Mouse (Mus musculus) lung, postnatal 4 days (tissue): ENCODE data around the gene Mettl23.
A peak's percentile ranks its signal among the peaks of the same experiment; 100 is the strongest.

Experiments used
- DNase-seq, 2 experiments: peaks; one replicate each; pipeline ENCODE4 v3.0.0; 2021

The Mettl23 gene

DNA sequence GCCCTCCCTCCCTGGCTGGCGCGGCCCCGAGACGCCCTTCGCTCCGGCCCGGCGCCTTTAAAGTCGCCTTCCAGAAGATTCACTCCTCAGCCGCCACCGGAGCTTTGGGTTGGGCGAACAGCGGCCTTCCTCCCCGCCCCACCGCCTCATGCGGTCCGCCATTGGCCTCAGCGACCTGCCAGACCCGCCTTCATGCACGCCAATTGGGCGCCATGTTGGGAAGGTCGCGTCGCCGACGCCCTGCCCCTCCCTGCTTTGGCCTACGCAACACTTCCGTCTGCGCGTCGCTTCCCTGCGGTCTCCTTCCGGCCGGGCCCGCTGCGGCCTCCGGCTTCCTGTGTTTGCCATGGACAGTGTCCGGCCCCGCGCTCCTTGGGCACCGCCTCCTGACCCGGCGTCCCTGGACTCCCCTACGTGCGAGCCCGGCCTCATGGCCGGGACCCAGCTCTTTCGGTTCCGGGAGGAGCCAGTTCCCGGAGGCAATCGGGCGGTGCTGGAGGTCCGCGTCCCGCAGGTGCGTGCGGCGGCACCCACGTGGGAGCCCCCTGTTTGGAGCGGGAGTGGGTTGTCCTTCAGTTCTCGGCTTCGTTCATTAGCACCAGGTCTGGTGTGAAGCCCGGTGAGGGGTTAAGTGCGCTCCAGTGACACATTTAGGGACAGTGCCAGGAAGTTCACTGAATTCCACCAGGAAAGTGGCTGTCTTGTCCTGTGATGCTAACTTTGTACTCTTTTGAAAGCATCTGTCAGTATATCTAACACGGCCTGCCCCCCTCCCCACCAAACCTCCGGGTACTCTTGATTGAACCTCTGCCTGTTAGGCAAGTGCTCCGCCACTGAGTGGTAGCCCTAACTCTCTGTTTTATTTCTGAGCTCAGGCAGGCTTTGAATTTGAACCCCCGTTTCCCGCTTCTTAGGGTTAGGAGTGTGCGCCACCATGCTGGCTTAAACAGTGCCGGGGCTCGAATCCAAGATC is at the start of gene Mettl23, which contains the start of gene Jmjd6:
TSS of gene Mettl23 (plus strand) at position 18 of the 973 bp plus-strand sequence.
TSS of gene Jmjd6 (minus strand) at position 189 of the 973 bp plus-strand sequence.
- peak; percentile 98 to 100 for DNase-seq

DNA sequence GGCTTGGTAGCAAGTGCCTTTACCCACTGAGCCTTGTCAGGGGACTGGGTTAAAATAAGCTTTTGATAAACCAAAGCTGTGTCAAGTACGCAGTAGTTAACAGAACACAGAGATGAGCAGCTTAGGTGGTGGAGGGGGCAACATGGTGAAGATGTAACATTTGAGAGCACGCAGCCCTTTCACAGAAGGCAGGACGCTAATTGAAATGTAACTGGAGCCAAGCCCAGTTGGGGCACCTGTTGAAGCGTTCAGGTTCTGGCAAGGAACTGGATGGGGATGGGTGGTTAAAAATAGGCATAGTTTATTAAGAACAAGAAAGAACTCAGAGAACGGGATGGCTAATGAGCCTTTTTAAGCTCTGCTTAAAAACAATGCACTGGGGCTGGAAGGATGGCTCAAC is 43.7 kb upstream of the Mettl23 start:
- DNase-seq, result no peak

DNA sequence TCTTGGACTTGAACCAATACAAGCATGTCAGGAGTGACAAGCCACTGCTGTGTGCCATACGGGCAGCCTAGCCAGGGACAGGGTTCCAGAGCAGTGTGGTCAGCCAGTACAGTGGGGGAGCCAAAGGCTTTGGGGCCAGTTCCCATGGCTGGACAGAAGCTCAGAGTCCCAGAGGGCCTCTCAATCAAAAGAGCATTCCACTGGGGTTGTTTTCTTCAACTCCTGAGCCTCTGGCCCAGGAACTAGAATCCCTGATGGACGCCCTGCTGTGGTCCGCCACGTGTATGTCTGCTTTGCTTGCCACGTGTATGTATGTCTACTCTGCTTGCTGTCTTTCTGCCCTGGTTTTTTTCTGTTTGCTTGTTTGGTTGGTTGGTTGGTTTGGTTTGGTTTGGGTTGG is 42.0 kb upstream of the Mettl23 start:
- DNase-seq, result no peak

DNA sequence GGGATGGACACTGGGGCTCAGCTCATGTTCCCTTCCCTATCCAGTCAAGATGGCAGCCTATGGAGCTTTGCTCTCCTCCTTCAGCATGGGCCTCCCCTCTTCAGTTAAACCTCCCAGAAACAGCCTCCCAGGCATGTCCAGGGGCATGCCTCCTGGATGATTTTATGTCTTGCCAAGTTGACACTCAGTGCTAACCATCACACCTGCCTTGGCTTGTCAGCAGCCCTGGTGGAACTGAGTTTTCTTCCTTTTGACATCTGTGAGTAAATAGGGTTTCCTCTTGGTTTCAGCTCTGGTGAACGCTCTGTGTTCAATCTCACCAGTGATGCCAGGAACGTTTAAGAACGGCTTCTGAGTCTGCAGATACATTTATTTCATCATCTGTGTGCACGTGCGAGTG is 40.4 kb upstream of the Mettl23 start:
- DNase-seq, result no peak

DNA sequence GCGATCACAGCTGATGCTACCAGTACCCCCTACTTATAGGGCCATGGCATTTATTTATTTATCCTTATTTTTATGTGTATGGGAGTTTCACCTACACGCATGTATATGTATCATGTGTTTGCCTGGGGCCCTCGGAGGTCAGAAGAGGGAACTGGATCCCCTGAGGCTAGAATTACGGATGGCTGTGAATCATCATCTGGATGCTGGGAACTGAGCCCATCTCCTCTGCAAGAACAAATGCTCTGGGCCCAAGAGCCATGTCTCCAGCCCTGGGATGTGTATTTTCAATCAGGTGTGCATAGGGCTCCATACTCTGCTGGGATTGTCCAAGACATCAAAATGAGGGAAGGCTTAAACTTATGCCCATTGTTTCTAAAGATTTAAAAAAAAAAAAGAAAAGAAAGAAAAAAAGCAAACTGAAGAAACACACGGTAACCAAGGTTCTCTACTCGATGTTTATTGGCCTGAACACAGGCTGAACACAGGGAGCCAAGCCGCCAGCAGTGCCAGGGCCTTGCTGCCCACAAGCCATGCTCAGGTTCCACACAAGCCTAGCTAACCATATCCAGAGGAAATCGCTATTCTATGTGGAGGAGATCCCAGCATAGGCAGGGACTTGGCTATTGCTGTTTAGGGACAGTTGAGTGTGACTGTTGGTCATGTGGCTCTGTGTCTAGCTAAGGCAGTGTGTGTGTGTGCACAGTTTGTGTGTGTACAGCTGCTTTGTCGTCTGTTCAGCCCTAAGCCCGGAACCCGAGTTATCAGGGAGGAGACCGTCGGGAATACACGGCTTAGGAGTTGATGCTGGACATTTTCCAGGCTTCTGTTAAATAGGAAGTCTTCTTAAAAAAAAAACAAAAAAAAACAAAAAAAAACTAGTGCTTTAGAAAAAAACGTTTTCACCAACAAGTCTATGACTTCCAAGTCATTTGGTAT is 36.7 kb upstream of the Mettl23 start:
- DNase-seq, result peak in 1 of 2 experiments; percentile 33

DNA sequence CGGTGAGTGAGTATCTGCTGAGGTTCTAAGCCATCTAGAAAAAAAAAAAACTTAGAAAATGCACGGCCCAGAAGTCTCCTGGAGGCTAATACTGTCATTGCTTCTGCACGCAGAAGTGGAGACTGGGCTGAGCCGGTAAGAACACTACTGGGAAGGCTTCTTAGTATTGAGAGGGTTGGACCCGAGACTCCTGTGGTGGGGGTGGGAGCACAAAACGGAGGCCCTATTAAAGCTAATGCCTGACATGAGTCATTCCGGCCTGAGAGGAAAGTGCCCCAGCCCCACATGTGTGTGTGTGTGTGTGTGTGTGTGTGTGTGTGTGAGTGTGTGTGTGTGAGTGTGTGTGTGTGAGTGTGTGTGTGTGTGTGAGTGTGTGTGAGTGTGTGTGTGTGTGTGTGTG is 36.0 kb upstream of the Mettl23 start:
- peak in 1 of 2 experiments; percentile 26 for DNase-seq

DNA sequence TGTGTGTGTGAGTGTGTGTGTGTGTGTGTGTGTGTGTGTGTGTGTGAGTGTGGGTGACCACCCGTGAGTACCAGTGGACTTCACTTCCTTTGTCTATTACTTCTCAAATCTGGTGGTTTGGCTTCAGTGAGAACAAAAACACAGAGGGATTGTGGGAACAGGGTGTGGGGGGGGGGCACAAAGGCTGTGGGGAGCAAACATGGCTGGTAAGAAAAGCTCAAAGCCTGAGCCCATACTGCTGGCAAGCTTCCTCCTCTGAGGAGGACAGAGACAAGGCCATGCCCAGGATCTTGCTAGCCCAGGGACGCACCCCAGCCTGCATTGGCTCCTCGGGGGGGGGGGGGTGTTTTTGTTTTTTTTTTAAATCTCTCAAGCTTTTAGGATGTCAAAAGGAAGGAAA is 35.6 kb upstream of the Mettl23 start:
- DNase-seq, result no peak

DNA sequence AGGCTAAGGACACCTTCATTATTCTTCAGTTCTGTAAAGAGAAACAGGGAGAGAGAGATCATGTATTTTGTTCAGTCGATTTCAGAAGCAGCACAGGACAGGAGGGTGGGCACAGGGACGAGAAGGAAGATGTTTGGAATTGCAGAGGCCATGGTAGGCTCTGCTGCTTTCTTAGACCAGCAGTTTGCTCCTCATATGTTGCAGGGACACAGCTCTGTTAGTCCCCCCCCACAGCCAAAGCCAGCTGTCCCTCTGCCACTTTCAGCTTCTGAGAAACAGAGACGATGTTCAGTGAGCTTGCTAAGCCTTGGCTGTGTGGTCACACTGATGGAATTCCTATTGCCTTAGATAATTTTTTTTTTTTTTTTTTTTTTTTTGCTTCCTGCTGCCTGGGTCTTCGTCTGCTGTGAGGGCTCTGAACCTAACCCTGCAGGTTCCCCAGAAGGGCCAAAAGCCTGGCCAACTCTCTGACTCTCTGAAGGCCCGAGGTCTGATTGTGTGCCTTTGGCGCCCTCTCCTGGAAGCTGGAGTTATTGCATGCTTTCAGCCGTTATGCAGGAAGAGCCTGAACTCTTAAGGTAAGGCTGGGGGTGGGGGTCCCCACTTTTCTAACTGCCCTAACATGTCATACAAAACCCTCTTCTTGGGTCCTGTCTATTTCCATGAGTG is 35.0 kb upstream of the Mettl23 start:
- peak; percentile 87 to 89 for DNase-seq

DNA sequence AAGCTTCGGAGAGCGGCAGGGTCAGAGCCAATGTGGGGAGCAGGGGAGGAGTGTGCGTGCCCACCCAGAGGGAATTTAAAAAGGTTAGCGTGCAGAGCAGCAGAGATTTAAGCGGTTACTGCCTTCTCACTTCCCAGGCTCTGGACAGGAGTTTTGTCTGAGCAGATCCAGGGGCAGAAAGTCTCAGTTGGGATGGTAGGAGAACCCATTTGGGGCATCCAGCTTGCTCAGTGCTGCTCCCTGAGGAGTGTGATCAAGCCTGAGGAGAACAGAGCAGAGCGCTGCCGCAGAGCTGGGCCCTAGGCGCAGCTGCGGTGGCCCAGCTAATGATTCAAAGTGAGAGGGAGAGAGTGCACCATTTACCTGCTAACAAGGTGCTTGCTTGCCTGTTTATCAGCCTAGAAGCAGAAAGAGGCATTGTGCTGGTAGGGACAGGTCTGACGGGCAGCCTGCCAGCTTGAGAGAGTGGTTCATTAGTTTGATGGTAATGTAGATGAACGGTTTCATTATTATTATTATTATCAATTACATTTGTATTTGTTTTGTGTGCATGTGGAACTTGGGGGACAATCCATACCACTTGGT is 34.2 kb upstream of the Mettl23 start:
- no peak for DNase-seq

DNA sequence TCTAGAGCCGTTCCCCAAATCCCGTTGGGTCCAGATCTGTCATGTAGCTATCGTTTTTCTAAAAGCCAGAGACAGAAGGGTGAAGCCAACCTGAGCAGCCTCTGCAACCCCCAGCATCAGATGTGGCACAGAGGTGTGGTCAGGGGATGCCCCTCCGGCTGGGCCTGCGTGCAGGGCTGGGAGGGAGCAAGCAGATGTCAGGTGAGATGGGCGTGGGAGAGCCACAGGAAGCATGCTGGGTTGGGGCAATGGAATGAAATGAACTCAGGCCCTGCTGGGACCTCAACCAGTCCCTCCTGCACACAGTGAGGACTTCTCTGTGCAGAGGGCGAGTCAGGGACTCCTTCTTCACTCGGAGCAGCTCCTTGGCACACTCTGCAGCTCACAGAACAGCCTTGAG is 33.6 kb upstream of the Mettl23 start:
- no peak for DNase-seq

DNA sequence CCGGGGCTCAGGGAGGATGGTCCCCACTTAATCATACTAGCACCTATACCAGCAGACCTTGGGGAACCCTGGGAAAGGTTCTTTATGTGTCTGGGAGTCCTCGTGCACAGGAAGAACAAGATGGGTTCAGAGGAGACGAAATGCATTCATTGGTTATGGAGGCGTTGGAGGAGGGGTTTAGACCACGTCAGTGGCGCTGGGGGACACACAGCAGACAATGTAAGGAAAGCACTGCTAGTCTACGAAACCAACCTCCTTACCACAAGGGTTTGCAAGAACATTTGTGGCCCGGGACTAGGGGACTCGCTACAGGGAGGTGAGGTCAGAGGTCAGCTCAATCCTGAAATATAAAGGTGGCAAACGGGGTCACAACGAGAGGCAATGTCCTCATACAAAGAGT is 32.5 kb upstream of the Mettl23 start:
- DNase-seq, result no peak

DNA sequence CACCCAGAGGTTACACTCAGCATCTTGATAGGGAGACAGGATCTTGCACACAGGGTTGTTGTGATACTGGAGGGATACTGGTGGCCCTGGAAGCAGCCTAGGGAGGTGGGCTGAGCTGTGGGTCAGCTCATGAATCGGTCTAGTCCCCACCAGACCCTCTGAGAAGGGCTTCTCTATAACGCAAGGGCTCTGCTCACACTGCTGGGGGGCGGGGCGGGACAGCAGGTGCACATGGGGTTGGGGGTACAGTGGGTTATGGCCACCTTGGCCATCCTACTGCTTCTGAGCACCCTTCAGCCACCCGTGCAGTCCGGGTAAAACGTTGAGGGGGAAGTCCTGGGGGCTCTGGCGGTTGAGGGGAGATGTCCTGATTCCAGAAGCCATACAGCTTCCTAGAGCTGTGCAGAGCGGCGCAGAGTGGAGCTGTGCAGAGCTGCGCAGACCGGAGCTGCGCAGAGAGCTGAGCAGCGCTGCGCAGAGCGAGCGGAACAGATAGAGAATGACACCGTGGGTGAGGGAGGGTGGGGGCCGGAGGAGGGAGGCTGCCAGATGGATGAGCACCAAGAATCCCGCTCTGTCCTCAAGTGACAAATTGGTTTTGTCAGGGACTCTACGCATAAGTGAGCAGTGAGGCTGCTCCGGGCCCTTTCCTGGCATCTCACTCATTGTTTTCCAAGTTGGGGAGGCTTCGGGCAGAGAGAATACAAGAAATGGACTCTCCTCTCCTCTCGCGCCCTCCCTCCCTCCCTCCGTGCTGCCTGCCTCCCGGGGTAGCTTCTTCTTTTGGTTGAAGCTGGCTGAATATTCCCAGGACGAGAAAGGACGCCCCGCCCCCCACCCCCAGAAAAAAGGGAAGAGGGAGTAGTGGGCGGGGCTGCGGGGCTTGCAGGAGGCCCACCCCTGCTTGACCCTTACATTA is 31.8 kb upstream of the Mettl23 start:
- DNase-seq, result peak; percentile 78 to 88

DNA sequence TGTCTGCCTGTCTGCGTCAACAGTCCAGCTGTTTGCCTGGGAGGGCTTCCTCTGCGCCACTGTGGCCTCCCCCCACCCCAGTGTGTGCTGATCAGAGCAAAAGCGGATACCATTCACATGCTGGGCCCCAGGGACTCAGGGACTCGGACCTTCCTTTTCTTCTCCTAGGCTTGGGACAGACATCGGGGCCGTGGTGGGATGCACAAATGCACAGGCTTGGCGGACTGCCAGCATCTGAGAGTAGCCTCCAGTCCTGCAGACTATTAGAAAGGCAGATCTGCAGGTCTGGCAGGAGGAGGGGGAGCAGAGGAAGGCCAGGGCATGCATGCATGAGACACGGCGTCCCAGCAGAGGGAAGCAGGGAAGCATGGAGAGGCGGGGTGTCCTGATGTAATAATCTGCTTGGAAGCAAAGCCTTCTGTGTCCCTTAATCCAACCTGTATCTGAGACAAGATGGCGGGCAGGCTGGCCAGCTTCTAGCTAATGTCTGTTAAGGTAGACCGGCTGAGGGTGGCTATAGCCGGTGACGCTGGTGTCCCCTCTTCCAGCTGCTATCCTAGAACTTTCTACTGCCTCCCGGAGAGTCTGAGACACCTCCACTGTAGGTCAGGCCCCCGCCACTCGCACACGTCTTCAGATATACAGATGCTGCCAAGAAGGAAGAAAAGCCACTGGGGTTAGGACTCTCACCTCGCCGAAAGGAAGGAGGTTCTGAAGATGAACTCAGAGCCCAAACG is 30.1 kb upstream of the Mettl23 start:
- peak; percentile 54 to 78 for DNase-seq

DNA sequence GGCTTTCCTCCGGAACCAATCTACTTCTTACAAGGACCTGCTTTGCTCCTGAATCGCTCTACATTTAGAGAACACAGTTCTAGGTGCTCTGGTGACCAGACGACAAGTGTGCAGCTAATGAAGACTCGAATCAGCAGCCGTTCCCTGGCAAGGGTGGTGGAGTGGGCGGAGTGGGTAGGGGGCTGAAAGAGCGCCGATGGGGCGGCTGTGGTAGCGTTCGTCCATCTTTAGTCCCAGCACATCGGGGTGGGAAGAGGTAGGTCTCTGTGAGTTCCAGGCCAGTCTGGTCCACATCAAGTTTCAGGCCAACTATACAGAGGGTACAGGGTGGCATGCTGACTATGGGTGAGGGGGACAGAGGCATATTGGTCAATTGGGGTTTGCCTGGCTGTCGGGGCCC is 29.5 kb upstream of the Mettl23 start:
- DNase-seq, result no peak

DNA sequence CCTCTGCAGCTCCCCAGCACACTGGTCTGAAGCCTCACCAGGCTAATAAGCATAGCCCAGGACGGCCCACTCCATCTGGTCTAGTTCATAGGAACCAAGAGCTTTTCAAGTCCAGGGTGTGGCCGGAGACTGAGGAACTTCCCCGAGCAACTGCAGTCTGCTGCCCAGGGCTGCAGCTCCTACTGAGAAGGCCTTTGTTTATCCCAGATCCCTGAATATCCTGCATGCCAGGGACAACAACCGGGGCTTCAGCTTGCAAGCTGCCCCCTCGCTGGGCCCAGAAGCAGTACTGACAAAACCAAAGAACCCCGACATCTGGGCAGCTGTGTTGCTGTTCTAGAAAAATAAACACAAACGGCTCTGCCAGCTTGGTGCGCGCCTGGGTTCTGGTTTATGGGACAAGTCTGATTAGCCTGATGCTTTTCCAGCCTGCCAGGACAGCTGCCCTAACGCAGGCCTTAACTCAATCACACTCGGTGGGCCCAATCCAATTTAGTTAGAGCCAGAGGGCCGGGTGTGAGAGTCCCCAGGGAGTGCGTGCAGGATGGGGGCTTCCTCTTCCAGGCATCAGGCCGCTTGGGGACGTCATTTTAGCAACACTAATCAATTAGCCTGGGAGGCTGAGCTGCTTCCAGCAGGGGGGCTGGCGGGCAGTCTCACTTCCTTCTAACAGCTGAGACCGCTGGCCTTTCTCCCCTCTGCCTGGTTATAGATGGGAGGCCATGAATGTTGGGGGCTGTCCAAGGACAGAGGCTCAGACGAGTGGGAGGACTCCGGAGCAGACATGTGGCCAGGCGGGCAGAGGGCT is 28.8 kb upstream of the Mettl23 start:
- peak; percentile 82 to 93 for DNase-seq

DNA sequence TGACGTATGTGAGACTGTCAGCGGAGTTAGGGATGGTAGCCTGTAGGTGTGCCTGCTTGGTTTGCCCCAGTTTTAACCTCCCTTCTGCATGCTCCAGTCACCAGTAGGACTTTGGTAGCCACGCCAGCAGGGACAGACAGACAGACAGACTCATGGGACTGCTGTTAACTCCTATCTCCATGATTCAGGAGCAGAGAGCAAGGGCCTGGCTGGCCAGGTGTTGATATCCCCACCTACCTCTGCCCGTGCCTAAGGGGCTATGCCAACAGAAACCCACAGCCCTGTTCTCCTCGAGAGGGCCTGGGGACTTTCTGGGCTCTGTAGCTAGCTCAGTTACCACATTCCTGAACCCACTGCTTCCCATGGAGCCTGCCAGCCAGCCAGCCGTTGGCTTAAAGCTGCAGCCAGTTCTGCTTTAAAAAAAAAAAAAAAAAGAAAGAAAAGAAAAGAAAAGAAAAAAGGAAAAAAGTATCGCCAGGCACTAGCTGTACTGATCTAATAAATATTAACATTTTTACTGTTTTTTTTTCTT is 28.1 kb upstream of the Mettl23 start:
- peak in 1 of 2 experiments; percentile 65 for DNase-seq

DNA sequence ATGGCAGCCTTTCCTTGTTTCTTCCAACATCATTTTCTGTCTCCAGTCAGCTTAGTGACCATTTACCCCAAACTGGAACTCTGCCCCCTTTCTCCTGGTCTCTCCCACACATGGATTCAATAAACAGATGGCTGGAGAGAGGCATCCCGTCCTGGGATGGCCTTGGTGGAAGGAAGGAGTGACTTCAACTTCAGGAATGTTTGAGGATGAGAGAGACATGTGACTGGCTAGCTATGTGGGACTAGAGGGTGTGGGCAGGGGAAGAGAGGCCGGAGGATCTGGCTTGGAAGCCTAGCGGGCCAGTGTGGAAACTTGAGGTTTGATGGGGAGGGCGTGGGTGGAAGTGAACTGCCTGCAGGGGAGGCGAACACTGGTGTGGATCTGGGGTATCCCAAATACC is 26.3 kb upstream of the Mettl23 start:
- DNase-seq, result peak; percentile 60 to 75

DNA sequence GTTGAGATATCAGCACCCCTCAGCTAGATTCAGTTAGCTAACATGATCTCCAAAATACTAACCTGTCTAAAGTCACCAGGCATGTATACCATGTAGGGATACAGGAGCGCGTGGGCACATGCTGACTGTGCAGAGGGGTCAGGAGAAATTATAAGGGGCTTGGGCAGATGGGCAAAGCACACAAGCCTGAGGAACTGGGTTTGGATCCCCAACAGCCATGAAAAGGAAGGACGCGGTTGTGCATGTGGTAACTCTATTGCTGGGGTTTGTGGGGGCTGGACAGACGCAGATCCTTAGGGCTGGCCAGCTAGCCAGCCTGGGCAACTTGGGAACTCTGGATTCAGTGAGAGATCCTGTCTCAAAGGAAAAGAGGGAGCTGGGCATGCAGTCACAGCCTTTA is 25.5 kb upstream of the Mettl23 start:
- no peak for DNase-seq

DNA sequence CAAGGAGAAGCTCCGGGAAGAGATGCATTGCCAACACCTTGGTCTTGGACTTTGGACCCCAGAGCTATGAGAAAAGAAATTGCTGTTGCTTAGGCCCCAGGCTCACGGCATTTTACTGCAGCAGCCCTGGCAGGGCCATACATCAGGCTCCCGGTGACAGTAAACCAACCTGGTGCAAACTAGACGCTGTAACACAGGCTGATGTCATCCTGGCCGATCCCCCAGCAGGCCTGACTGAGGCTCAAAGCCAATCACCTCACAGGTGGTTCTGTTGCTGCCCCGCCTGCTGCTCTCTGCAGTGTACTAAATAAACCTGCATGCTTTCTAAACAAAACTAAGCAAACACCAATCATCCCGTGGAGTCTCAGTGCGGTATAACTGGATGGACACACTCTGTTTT is 24.4 kb upstream of the Mettl23 start:
- DNase-seq, result no peak
